Comparison of ENCODE assay signal across 8 mouse cellular contexts in genomic region chr9:120110211-120111018, GRCm38 (mm10). TPM values are rescaled to one million over a fixed set of nuclear protein-coding genes. Genes with fewer than 3 reads are reported as not detected.
A peak's percentile ranks its signal among the peaks of the same experiment; 100 is the strongest.
DNase-seq lines count a peak whose midpoint lies in the region; ATAC-seq lines count a peak whose summit lies in the region.

Gene Slc25a38, plus strand, starts transcription at chr9:120110374.

- peak within 1 kb of the TSS; percentile 97 for H3K27ac ChIP-seq in hindbrain, embryonic 16.5 days (ENCODE audit: low read depth, low read length)
- H3K27ac ChIP-seq in macrophage: peak within 1 kb of the TSS; percentile 40; the same call in 1 of the 2 replicates

- no peaks in the 10 kb centered on the region; the same call in 1 of the 2 replicates for H3K4me1 ChIP-seq in hindbrain, embryonic 16.5 days (ENCODE audit: control insufficient read depth, insufficient read depth, low read depth, low read length)

- H3K27me3 ChIP-seq in hindbrain, embryonic 16.5 days (replicated peaks; ENCODE audit: control insufficient read depth, insufficient read depth, low read length): no peaks in the 10 kb centered on the region

- no peaks in the 10 kb centered on the region for H3K9me3 ChIP-seq in hindbrain, embryonic 16.5 days (ENCODE audit: control insufficient read depth, low read length)

- peak; percentile 93 for DNase-seq in T-cell, adult 2 months (ENCODE audit: low spot score)
- peak; percentile 95 to 97 for DNase-seq in cerebellum, postnatal 36 days
- peak; percentile 94 for DNase-seq in gastrocnemius, adult 18-20 months (ENCODE audit: low spot score)
- DNase-seq in left cerebral cortex, adult 18-20 months (ENCODE audit: low spot score in 2 of 2): peak; percentile 96
- DNase-seq in right cerebral cortex, adult 18-20 months: peak; percentile 96
- DNase-seq in urinary bladder, postnatal 10 days (ENCODE audit: low spot score): peak; percentile 80

- ATAC-seq in hindbrain, embryonic 16.5 days: peak; percentile 97

- H3K9ac ChIP-seq in hindbrain, embryonic 16.5 days (ENCODE audit: low read depth, low read length): peak within 1 kb of the TSS; percentile 90

- under 1% methylated on average over 58 of the region's 62 CpGs for WGBS in hindbrain, embryonic 16.5 days
- under 1% methylated on average over 61 of the region's 62 CpGs for WGBS in macrophage (ENCODE audit: missing documents)

- H3K36me3 ChIP-seq in hindbrain, embryonic 16.5 days (ENCODE audit: control insufficient read depth, insufficient read depth, low read length): no peaks in the 10 kb centered on the region
- H3K36me3 ChIP-seq in macrophage (ENCODE audit: inconsistent target): no peaks in the 10 kb centered on the region

- peak within 1 kb of the TSS; percentile 90 for H3K4me3 ChIP-seq in hindbrain, embryonic 16.5 days (ENCODE audit: low read length)
- H3K4me3 ChIP-seq in macrophage (ENCODE audit: inconsistent target): peak within 1 kb of the TSS; percentile 51

- peak within 1 kb of the TSS; percentile 72 for H3K4me2 ChIP-seq in hindbrain, embryonic 16.5 days (ENCODE audit: low read length)

- H3K79me2 ChIP-seq in macrophage (ENCODE audit: inconsistent target): peaks cover 45% of the 10 kb centered on the region

RNA-seq across cellular contexts. Expression of gene Slc25a38, which starts in this region (rescaled TPM):
- 10 to 100 TPM; 11.6 to 11.7 TPM for total RNA-seq in gastrocnemius, adult 18-20 months (2021)
- polyA plus RNA-seq in hindbrain, embryonic 16.5 days (2015; fragmentation: Nextera tagmentation; extraction: Ambion mirVana): 48.1 and 48.6 TPM in 2 replicates
- 10 to 100 TPM; 26.0 to 26.5 TPM for total RNA-seq in left cerebral cortex, adult 18-20 months (2021)
- total RNA-seq in macrophage (2018; cell fraction: chromatin; rRNA removed): 10 to 100 TPM; 11.8 to 50.5 (median 28.7) TPM
- 10 to 100 TPM in 9 of 26 experiments, 1 to 10 TPM in 17; 4.0 to 14.9 (median 9.1) TPM for total RNA-seq in macrophage (2018; cell fraction: cytosol; rRNA removed)
- 10 to 100 TPM; 16.5 to 38.4 (median 26.6) TPM for total RNA-seq in macrophage (2018; cell fraction: nucleus; rRNA removed)
- polyA plus RNA-seq in macrophage (2018): 3.5 to 10.7 TPM (median 9.8 TPM) in 3 replicates

Comparison
In these comparisons a context has a peak if more than half of its experiments do, and no peak if none do; other contexts are left out.
1. Peak in every context shown above with its lines: DNase-seq, ATAC-seq, H3K4me3 ChIP-seq and H3K27ac ChIP-seq.